Mouse (Mus musculus) ES-Bruce4 (cell line): ENCODE data around the gene Opa3. TPM values are rescaled to one million over a fixed set of nuclear protein-coding genes. Genes with fewer than 3 reads are reported as not detected.

Source experiments
- H3K27ac ChIP-seq: 2 replicates; pipeline ENCODE4 v1.5.1; 2012; ENCODE audit warnings: low read length, inconsistent platforms; ENCODE audit not compliant: insufficient read depth
- H3K27me3 ChIP-seq: 2 replicates; pipeline ENCODE4 v1.6.1; 2012; ENCODE audit warnings: mild to moderate bottlenecking, low read length, inconsistent platforms; ENCODE audit not compliant: control insufficient read depth, poor library complexity, insufficient read depth, severe bottlenecking
- H3K36me3 ChIP-seq: 2 replicates; pipeline ENCODE4 v1.6.1; 2012; ENCODE audit warnings: inconsistent platforms, mild to moderate bottlenecking, low read length, moderate library complexity; ENCODE audit not compliant: control insufficient read depth, poor library complexity, insufficient read depth, severe bottlenecking
- H3K4me1 ChIP-seq: one replicate; pipeline ENCODE4 v1.8.1; 2011; ENCODE audit warnings: low read length; ENCODE audit not compliant: control insufficient read depth, insufficient read depth
- H3K4me3 ChIP-seq: 2 replicates; pipeline ENCODE4 v1.5.1; 2011; ENCODE audit warnings: low read depth, mild to moderate bottlenecking, low read length
- H3K9ac ChIP-seq: 2 replicates; pipeline ENCODE4 v1.6.1; 2012; ENCODE audit warnings: low read depth, mild to moderate bottlenecking, inconsistent platforms; ENCODE audit not compliant: poor library complexity, severe bottlenecking
- H3K9me3 ChIP-seq: replicated peaks from 2 replicates; pipeline ENCODE4 v1.6.1; 2012; ENCODE audit warnings: mild to moderate bottlenecking, low read length, inconsistent platforms; ENCODE audit not compliant: control insufficient read depth, poor library complexity, insufficient read depth, severe bottlenecking
- CTCF ChIP-seq: IDR thresholded peaks from one replicate; pipeline ENCODE4 v1.8.1; 2011; ENCODE audit warnings: low read depth, low read length
- EP300 ChIP-seq: IDR thresholded peaks from 2 replicates; pipeline ENCODE4 v1.6.1; 2011; ENCODE audit warnings: low read depth, low read length; ENCODE audit not compliant: insufficient read depth
- POLR2A ChIP-seq: IDR thresholded peaks from one replicate; pipeline ENCODE4 v1.8.1; 2011; ENCODE audit warnings: low read length; ENCODE audit not compliant: insufficient read depth
- polyA plus RNA-seq: library from polyadenylated mRNA; stranded (reverse); fragments of >200 nt; gene quantifications from 2 replicates; pipeline ENCODE4 v1.2.4, GENCODE M21; 2011; ENCODE audit warnings: low read depth; ENCODE audit not compliant: missing spikeins, insufficient read depth, insufficient read length

The Opa3 gene
- polyA plus RNA-seq, 1 experiment = 22.3 TPM

GRCm38 (mm10) chr7:19303046-19303305 lies 74.8 kb downstream of the Opa3 start:
- Histone ChIP-seq H3K9me3 (no peaks in the 10 kb centered on the region), H3K4me1 (peaks cover 1% of the 10 kb centered on the region), H3K27me3 (no peaks in the 10 kb centered on the region), H3K27ac (no peak overlapping the region), H3K36me3 (no peaks in the 10 kb centered on the region), H3K4me3 (no peak overlapping the region), H3K9ac (peak overlapping the region; percentile 66; the same call in 1 of the 2 replicates)
- TF ChIP-seq POLR2A (no peak), CTCF (no peak), EP300 (no peak)

DNA sequence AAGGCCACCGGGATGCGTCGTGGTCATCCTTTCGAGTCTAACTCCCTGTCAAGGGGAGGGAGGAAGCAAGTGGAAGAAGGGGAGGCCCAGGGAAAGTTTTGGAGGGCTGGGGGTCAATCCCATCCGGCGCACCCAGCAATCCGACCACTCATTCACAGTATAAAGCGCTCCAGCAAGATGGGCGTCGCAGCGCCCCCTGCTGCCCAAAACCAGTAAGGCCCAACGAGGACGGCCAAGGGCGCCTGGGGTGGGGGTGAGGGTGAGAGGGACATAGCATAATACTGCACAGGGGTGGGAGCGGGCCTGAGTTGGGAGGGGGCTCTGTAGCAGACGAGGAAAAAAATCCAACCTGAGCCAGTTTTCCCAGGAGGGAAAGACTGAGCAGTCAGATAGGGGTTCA lies 75.6 kb downstream of the Opa3 start:
- no peak overlapping the region for H3K27ac ChIP-seq
- H3K4me3 ChIP-seq = peak overlapping the region; percentile 45
- H3K9me3 ChIP-seq = no peaks in the 10 kb centered on the region
- TF ChIP-seq CTCF (peak; percentile 85), POLR2A (no peak)
- peak overlapping the region; percentile 66 for H3K9ac ChIP-seq
- no peaks in the 10 kb centered on the region for H3K27me3 ChIP-seq
- H3K36me3 ChIP-seq = no peaks in the 10 kb centered on the region
- peaks cover 1% of the 10 kb centered on the region for H3K4me1 ChIP-seq

DNA sequence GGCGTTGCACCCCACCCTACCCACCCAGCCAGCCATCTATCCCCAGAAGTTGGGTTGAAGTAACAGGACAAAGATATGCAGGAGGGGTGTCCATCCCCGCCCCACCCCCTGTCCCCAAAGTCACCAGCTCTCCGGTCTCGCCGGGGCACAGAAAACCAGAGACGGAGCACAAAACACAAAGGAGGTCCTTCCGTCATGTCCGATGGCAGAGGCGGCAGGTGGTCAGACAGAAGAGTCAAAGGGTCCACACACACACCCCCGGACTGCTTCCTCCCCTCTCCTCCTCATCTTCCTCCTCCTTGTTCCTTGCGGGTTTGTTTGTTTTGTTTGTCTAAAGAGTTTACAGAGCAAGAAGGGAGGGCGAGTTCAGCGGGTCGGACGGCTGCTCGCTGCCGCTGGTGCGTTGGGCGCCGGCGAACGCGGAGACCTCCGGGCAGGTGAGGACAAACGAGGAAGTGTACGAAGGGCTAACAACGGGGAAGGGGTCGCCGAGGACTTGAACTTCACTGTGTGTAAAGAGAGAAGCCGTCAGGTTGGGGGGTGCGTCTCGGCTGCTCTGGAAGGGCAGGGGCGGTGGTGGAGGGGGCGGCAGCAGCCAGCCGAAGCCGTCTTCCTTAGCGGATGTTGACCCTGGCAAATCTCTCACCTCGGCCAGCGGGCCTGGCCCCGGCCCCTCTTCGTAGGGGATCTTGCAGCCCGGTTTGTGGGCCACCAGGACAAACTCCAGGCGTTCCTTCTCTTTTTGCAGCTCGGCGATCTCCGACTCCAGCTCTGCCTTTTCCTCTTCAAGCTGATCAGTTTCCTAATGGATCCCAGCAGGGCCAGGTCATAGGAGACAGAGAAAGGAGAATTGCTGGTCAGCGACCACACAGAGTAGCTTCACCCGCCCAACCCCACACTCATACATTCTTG lies 76.6 kb downstream of the Opa3 start:
- Histone ChIP-seq H3K27ac (no peak overlapping the region), H3K36me3 (no peaks in the 10 kb centered on the region), H3K4me3 (peak overlapping the region; percentile 49), H3K27me3 (no peaks in the 10 kb centered on the region), H3K9ac (peak overlapping the region; percentile 22; the same call in 1 of the 2 replicates), H3K9me3 (no peaks in the 10 kb centered on the region), H3K4me1 (peaks cover 1% of the 10 kb centered on the region)
- TF ChIP-seq CTCF (no peak), POLR2A (no peak), EP300 (no peak)

DNA sequence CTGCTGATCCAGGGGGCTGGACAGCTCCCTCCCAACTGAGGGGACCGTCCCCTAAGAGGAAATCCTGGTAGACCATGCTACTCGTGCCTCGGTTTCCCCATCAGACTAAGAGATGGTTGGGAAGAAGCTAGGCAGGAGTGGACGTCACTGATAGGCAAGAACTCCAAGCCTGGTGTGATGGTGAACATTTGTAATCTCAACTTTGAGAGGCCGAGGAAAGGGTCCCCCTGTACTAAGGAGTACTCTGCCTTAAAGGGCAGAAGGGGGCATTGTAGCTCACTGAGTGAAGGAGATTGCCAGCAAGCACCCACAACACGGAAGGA lies 77.2 kb downstream of the Opa3 start:
- H3K27me3 ChIP-seq = no peaks in the 10 kb centered on the region
- TF ChIP-seq POLR2A (no peak), EP300 (no peak), CTCF (no peak)
- no peak overlapping the region for H3K4me3 ChIP-seq
- H3K36me3 ChIP-seq = no peaks in the 10 kb centered on the region
- H3K9me3 ChIP-seq = no peaks in the 10 kb centered on the region
- no peak overlapping the region for H3K9ac ChIP-seq
- H3K4me1 ChIP-seq = peaks cover 1% of the 10 kb centered on the region
- no peak overlapping the region for H3K27ac ChIP-seq

Other genes starting within 250 kb of the Opa3 start
- gene Nanos2, start 240.9 kb upstream of the Opa3 start, polyA plus RNA-seq = not detected in 2 replicates
- 4.0 and 5.5 TPM in 2 replicates for gene Mypop, start 237.1 kb upstream of the Opa3 start, polyA plus RNA-seq
- gene Irf2bp1, start 224.3 kb upstream of the Opa3 start, polyA plus RNA-seq = 16.2 and 20.9 TPM in 2 replicates
- 2.5 and 2.6 TPM in 2 replicates for gene Foxa3, start 204.8 kb upstream of the Opa3 start, polyA plus RNA-seq
- gene Sympk, start 204.0 kb upstream of the Opa3 start, polyA plus RNA-seq = 102 and 119 TPM in 2 replicates
- not detected in 2 replicates for gene Rsph6a, start 173.6 kb upstream of the Opa3 start, polyA plus RNA-seq
- gene Dmwd, start 152.1 kb upstream of the Opa3 start, polyA plus RNA-seq = 43.2 and 45.1 TPM in 2 replicates
- gene Dmpk, start 144.5 kb upstream of the Opa3 start, polyA plus RNA-seq = 12.8 and 19.5 TPM in 2 replicates
- gene Six5, start 133.7 kb upstream of the Opa3 start, polyA plus RNA-seq = 2.7 and 3.8 TPM in 2 replicates
- gene Gm4969, start 110.0 kb upstream of the Opa3 start, polyA plus RNA-seq = 0.43 and 0.46 TPM in 2 replicates
- gene Fbxo46, start 108.5 kb upstream of the Opa3 start, polyA plus RNA-seq = 4.1 and 4.3 TPM in 2 replicates
- 4.1 and 4.6 TPM in 2 replicates for gene Qpctl, start 79.0 kb upstream of the Opa3 start, polyA plus RNA-seq
- 92.9 and 94.6 TPM in 2 replicates for gene Snrpd2, start 78.6 kb upstream of the Opa3 start, polyA plus RNA-seq
- gene Gipr, start 62.2 kb upstream of the Opa3 start, polyA plus RNA-seq = 1.9 and 3.5 TPM in 2 replicates
- gene Eml2, start 51.9 kb upstream of the Opa3 start, polyA plus RNA-seq = 63.3 and 64.4 TPM in 2 replicates
- 3.3 and 5.1 TPM in 2 replicates for gene Gpr4, start 15.8 kb upstream of the Opa3 start, polyA plus RNA-seq
- 75.7 and 90.0 TPM in 2 replicates for gene Vasp, start 43.5 kb downstream of the Opa3 start, polyA plus RNA-seq
- gene Ppm1n, start 51.7 kb downstream of the Opa3 start, polyA plus RNA-seq = 5.7 and 6.1 TPM in 2 replicates
- 14.3 and 15.3 TPM in 2 replicates for gene Rtn2, start 54.3 kb downstream of the Opa3 start, polyA plus RNA-seq
- gene Fosb, start 81.7 kb downstream of the Opa3 start, polyA plus RNA-seq = 0.68 and 1.1 TPM in 2 replicates
- 38.1 and 43.7 TPM in 2 replicates for gene Ercc1, start 116.4 kb downstream of the Opa3 start, polyA plus RNA-seq
- gene Cd3eap, start 131.1 kb downstream of the Opa3 start, polyA plus RNA-seq = 14.6 and 16.8 TPM in 2 replicates
- gene Ppp1r13l, start 131.4 kb downstream of the Opa3 start, polyA plus RNA-seq = 21.9 and 25.5 TPM in 2 replicates
- 22.6 and 28.5 TPM in 2 replicates for gene Ercc2, start 153.7 kb downstream of the Opa3 start, polyA plus RNA-seq
- 17.6 and 18.7 TPM in 2 replicates for gene Klc3, start 175.8 kb downstream of the Opa3 start, polyA plus RNA-seq
- not detected in 2 replicates for gene Ckm, start 176.4 kb downstream of the Opa3 start, polyA plus RNA-seq
- 33.1 and 33.3 TPM in 2 replicates for gene Mark4, start 230.5 kb downstream of the Opa3 start, polyA plus RNA-seq
- 3.0 and 3.8 TPM in 2 replicates for gene Exoc3l2, start 235.0 kb downstream of the Opa3 start, polyA plus RNA-seq